ENCODE assay signal across 11 mouse cellular contexts in the genomic region with DNA sequence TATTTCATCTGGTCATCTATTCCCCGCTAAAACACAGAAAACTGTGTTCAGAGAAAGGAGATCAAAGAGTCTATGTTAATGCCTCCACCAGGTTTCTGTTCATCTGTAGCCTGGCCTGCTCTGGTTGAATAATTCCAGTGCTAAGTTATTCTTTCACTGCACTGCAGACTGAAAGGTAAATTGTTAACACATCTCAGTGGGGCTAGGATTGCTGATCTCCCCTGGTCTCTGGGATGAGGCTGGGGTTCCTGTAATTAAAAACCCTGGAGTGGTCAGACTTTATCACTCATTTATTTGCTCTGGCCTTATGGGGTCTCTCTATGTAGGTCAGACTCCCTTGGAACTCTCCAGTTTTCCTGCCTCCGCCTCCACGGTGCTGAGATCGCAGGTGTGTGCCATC.
"Had no signal": no experiment of that assay in that cellular context is flagged by ENCODE, and none has a peak within 500 bp of the region (broad histone marks: within the 10 kb centered on the region; RNA-seq: fewer than 3 reads in every experiment).

No protein-coding gene starts in this region.

- H3K27ac ChIP-seq: layer of hippocampus, adult 2 months; liver, embryonic 14.5 days; macrophage; midbrain, embryonic 12.5 days; stomach, postnatal 0 days had no signal

- H3K36me3 ChIP-seq: midbrain, embryonic 12.5 days had no signal

- H3K9me3 ChIP-seq: midbrain, embryonic 12.5 days had no signal

- H3K9ac ChIP-seq: liver, embryonic 14.5 days; midbrain, embryonic 12.5 days had no signal

- ATAC-seq: intestine, embryonic 16.5 days had no signal

- H3K4me1 ChIP-seq: midbrain, embryonic 12.5 days had no signal

- H3K27me3 ChIP-seq: midbrain, embryonic 12.5 days had no signal

- H3K4me3 ChIP-seq: layer of hippocampus, adult 2 months; midbrain, embryonic 12.5 days had no signal

- H3K4me2 ChIP-seq: midbrain, embryonic 12.5 days had no signal

- DNase-seq: left cerebral cortex, postnatal 4 days; lung, adult 2 months; lung, postnatal 10 days; right cerebral cortex, postnatal 25 days; thymus, postnatal 14 days had no signal
